Mouse (Mus musculus) CH12.LX (cell line): ENCODE measurements around the gene Sox18. TPM values are rescaled to one million over a fixed set of nuclear protein-coding genes. Genes with fewer than 3 reads are reported as not detected.

Source experiments
- polyA plus RNA-seq: library from polyadenylated mRNA; unstranded; fragments of >175 nt; gene quantifications from 2 replicates; pipeline ENCODE4 v1.2.1, GENCODE M21; 2012; ENCODE audit warnings: low read depth; ENCODE audit not compliant: insufficient read length
- total RNA-seq, 2 experiments: library from RNA; depleted of rRNA; stranded (reverse); fragments of 300-350 nt in 1 of 2; fragments of >200 nt in 1 of 2; gene quantifications; 2 replicates each; pipeline ENCODE4 v1.2.3; 2012 to 2014

Gene Sox18
- total and polyA plus RNA-seq, 3 experiments = not detected

Other genes with a start within 250 kb of the Sox18 start
- 4.1 and 9.3 TPM in 2 replicates for gene Zbtb46, start 212.2 kb downstream of the Sox18 start, total RNA-seq (2012; rRNA removed)
- 6.2 and 6.7 TPM in 2 replicates for gene Zbtb46, start 212.2 kb downstream of the Sox18 start, total RNA-seq (2014; rRNA removed)
- gene Zbtb46, start 212.2 kb downstream of the Sox18 start, polyA plus RNA-seq = 5.3 and 6.0 TPM in 2 replicates
- 0.13 TPM in 1 of 2 replicates, not detected in the other for gene Abhd16b, start 178.4 kb downstream of the Sox18 start, total RNA-seq (2012; rRNA removed)
- gene Abhd16b, start 178.4 kb downstream of the Sox18 start, total RNA-seq (2014; rRNA removed) = not detected in 2 replicates
- 0.45 TPM in 1 of 2 replicates, not detected in the other for gene Abhd16b, start 178.4 kb downstream of the Sox18 start, polyA plus RNA-seq
- gene Tpd52l2, start 174.5 kb downstream of the Sox18 start, total RNA-seq (2012; rRNA removed) = 80.7 and 90.4 TPM in 2 replicates
- 126 and 127 TPM in 2 replicates for gene Tpd52l2, start 174.5 kb downstream of the Sox18 start, total RNA-seq (2014; rRNA removed)
- 92.0 and 92.1 TPM in 2 replicates for gene Tpd52l2, start 174.5 kb downstream of the Sox18 start, polyA plus RNA-seq
- 54.5 and 57.6 TPM in 2 replicates for gene Dnajc5, start 151.2 kb downstream of the Sox18 start, total RNA-seq (2012; rRNA removed)
- gene Dnajc5, start 151.2 kb downstream of the Sox18 start, total RNA-seq (2014; rRNA removed) = 45.5 and 51.1 TPM in 2 replicates
- 54.6 and 62.7 TPM in 2 replicates for gene Dnajc5, start 151.2 kb downstream of the Sox18 start, polyA plus RNA-seq
- 20.3 and 31.9 TPM in 2 replicates for gene Uckl1, start 86.7 kb downstream of the Sox18 start, total RNA-seq (2012; rRNA removed)
- gene Uckl1, start 86.7 kb downstream of the Sox18 start, total RNA-seq (2014; rRNA removed) = 18.6 and 18.7 TPM in 2 replicates
- 16.0 and 18.0 TPM in 2 replicates for gene Uckl1, start 86.7 kb downstream of the Sox18 start, polyA plus RNA-seq
- gene Prpf6, start 79.8 kb downstream of the Sox18 start, total RNA-seq (2012; rRNA removed) = 48.1 and 52.7 TPM in 2 replicates
- 28.3 and 28.8 TPM in 2 replicates for gene Prpf6, start 79.8 kb downstream of the Sox18 start, total RNA-seq (2014; rRNA removed)
- gene Prpf6, start 79.8 kb downstream of the Sox18 start, polyA plus RNA-seq = 53.8 and 62.4 TPM in 2 replicates
- 16.6 and 18.1 TPM in 2 replicates for gene Zfp512b, start 78.8 kb downstream of the Sox18 start, total RNA-seq (2012; rRNA removed)
- 11.0 TPM in 2 replicates for gene Zfp512b, start 78.8 kb downstream of the Sox18 start, total RNA-seq (2014; rRNA removed)
- 26.8 and 27.1 TPM in 2 replicates for gene Zfp512b, start 78.8 kb downstream of the Sox18 start, polyA plus RNA-seq
- gene Samd10, start 72.4 kb downstream of the Sox18 start, total RNA-seq (2012; rRNA removed) = 2.7 and 3.8 TPM in 2 replicates
- gene Samd10, start 72.4 kb downstream of the Sox18 start, total RNA-seq (2014; rRNA removed) = 0.32 TPM in 1 of 2 replicates, not detected in the other
- 0.38 and 0.66 TPM in 2 replicates for gene Samd10, start 72.4 kb downstream of the Sox18 start, polyA plus RNA-seq
- 0.25 and 0.34 TPM in 2 replicates for gene Gm29797, start 14.6 kb downstream of the Sox18 start, total RNA-seq (2012; rRNA removed)
- gene Gm29797, start 14.6 kb downstream of the Sox18 start, total RNA-seq (2014; rRNA removed) = not detected in 2 replicates
- not detected in 2 replicates for gene Gm29797, start 14.6 kb downstream of the Sox18 start, polyA plus RNA-seq
- 12.9 and 14.4 TPM in 2 replicates for gene Tcea2, start 8.7 kb upstream of the Sox18 start, total RNA-seq (2012; rRNA removed)
- gene Tcea2, start 8.7 kb upstream of the Sox18 start, total RNA-seq (2014; rRNA removed) = 9.2 TPM in 2 replicates
- 7.0 and 8.8 TPM in 2 replicates for gene Tcea2, start 8.7 kb upstream of the Sox18 start, polyA plus RNA-seq
- 67.0 and 75.4 TPM in 2 replicates for gene Rgs19, start 22.3 kb upstream of the Sox18 start, total RNA-seq (2012; rRNA removed)
- gene Rgs19, start 22.3 kb upstream of the Sox18 start, total RNA-seq (2014; rRNA removed) = 40.2 and 50.2 TPM in 2 replicates
- gene Rgs19, start 22.3 kb upstream of the Sox18 start, polyA plus RNA-seq = 155 and 159 TPM in 2 replicates
- not detected in 2 replicates for gene Lkaaear1, start 26.8 kb upstream of the Sox18 start, total RNA-seq (2012; rRNA removed)
- gene Lkaaear1, start 26.8 kb upstream of the Sox18 start, total RNA-seq (2014; rRNA removed) = not detected in 2 replicates
- gene Lkaaear1, start 26.8 kb upstream of the Sox18 start, polyA plus RNA-seq = not detected in 2 replicates
- 0.08 and 0.25 TPM in 2 replicates for gene Oprl1, start 43.4 kb upstream of the Sox18 start, total RNA-seq (2012; rRNA removed)
- gene Oprl1, start 43.4 kb upstream of the Sox18 start, total RNA-seq (2014; rRNA removed) = not detected in 2 replicates
- 0.14 TPM in 1 of 2 replicates, not detected in the other for gene Oprl1, start 43.4 kb upstream of the Sox18 start, polyA plus RNA-seq
- gene Myt1, start 91.7 kb upstream of the Sox18 start, total RNA-seq (2012; rRNA removed) = 0.13 TPM in 1 of 2 replicates, not detected in the other
- gene Myt1, start 91.7 kb upstream of the Sox18 start, total RNA-seq (2014; rRNA removed) = not detected in 2 replicates
- not detected in 2 replicates for gene Myt1, start 91.7 kb upstream of the Sox18 start, polyA plus RNA-seq
- gene Pcmtd2, start 166.2 kb upstream of the Sox18 start, total RNA-seq (2012; rRNA removed) = 10.8 and 17.1 TPM in 2 replicates
- gene Pcmtd2, start 166.2 kb upstream of the Sox18 start, total RNA-seq (2014; rRNA removed) = 14.4 and 14.7 TPM in 2 replicates
- 10.3 and 10.9 TPM in 2 replicates for gene Pcmtd2, start 166.2 kb upstream of the Sox18 start, polyA plus RNA-seq
- 38.3 and 39.4 TPM in 2 replicates for gene Polr3k, start 192.7 kb upstream of the Sox18 start, total RNA-seq (2012; rRNA removed)
- gene Polr3k, start 192.7 kb upstream of the Sox18 start, total RNA-seq (2014; rRNA removed) = 50.7 and 55.9 TPM in 2 replicates
- 28.5 and 30.5 TPM in 2 replicates for gene Polr3k, start 192.7 kb upstream of the Sox18 start, polyA plus RNA-seq